Mouse (Mus musculus) thymus, adult 2 months (tissue): ENCODE data around the gene Dusp7. TPM values are rescaled to one million over a fixed set of nuclear protein-coding genes. Genes with fewer than 3 reads are reported as not detected.

ENCODE experiments used
- DNase-seq: peaks from one replicate; pipeline ENCODE4 v3.0.0; 2021
- H3K27ac ChIP-seq: fragments of 200-500 bp; 2 replicates; pipeline ENCODE4 v1.5.1; 2012; ENCODE audit warnings: low read length, control low read depth; ENCODE audit not compliant: control insufficient read depth, insufficient read depth
- H3K27me3 ChIP-seq: fragments of 200-500 bp; 2 replicates; pipeline ENCODE4 v1.6.1; 2012; ENCODE audit warnings: mild to moderate bottlenecking, low read length, moderate library complexity, mixed read lengths; ENCODE audit not compliant: control insufficient read depth, insufficient read depth
- H3K36me3 ChIP-seq: fragments of 200-500 bp; 2 replicates; pipeline ENCODE4 v1.6.1; 2012; ENCODE audit warnings: mild to moderate bottlenecking, low read length, moderate library complexity; ENCODE audit not compliant: control insufficient read depth, insufficient read depth
- H3K4me1 ChIP-seq: fragments of 200-500 bp; replicated peaks from 2 replicates; pipeline ENCODE4 v1.6.1; 2012; ENCODE audit warnings: low read length; ENCODE audit not compliant: control insufficient read depth, insufficient read depth
- H3K4me3 ChIP-seq: fragments of 200-500 bp; 2 replicates; pipeline ENCODE4 v1.5.1; 2012; ENCODE audit warnings: mild to moderate bottlenecking, low read length, control low read depth, moderate library complexity; ENCODE audit not compliant: control insufficient read depth, insufficient read depth
- CTCF ChIP-seq: fragments of 200-500 bp; IDR thresholded peaks from 2 replicates; pipeline ENCODE4 v1.5.1; 2012; ENCODE audit warnings: mild to moderate bottlenecking, control low read depth, low read length, moderate library complexity, borderline replicate concordance; ENCODE audit not compliant: control insufficient read depth, poor library complexity, insufficient read depth; ENCODE audit errors: extremely low read depth
- POLR2A ChIP-seq: fragments of 200-500 bp; IDR thresholded peaks from 2 replicates; pipeline ENCODE4 v1.6.1; 2012; ENCODE audit warnings: mild to moderate bottlenecking, low read length, control low read depth, moderate library complexity; ENCODE audit not compliant: control insufficient read depth, poor library complexity, insufficient read depth; ENCODE audit errors: extremely low read depth
- WGBS: fragments of 180-500 bp; shearing (Covaris S2); methylation state at CpG from one replicate; pipeline ENCODE4 v1.1.7; 2018; 5-methylcytosine and 5-hydroxymethylcytosine counted together
- polyA plus RNA-seq: library from polyadenylated mRNA; depleted of rRNA; stranded (reverse); fragments of >200 nt; gene quantifications from 2 replicates; pipeline ENCODE4 v1.2.3, GENCODE M21; 2012

Dusp7 gene
- polyA plus RNA-seq, 1 experiment = 75.3 TPM

- no peaks in the 10 kb centered on the region for H3K27me3 ChIP-seq
- no peak overlapping the region for H3K27ac ChIP-seq
- WGBS = 65% methylated on average over 6 of the region's 6 CpGs
- no peak for DNase-seq
- H3K4me1 ChIP-seq = peaks cover 10% of the 10 kb centered on the region
- no peak for TF ChIP-seq POLR2A
- TF ChIP-seq CTCF = no peak
- no peaks in the 10 kb centered on the region for H3K36me3 ChIP-seq
- H3K4me3 ChIP-seq = no peak overlapping the region
Measured at GRCm38 (mm10) chr9:106411729-106412128, 43.3 kb downstream of the Dusp7 start.

GRCm38 (mm10) chr9:106412210-106412609 lies 43.8 kb downstream of the Dusp7 start:
- Histone ChIP-seq H3K36me3 (no peaks in the 10 kb centered on the region), H3K4me1 (peaks cover 10% of the 10 kb centered on the region), H3K27ac (no peak overlapping the region), H3K27me3 (no peaks in the 10 kb centered on the region), H3K4me3 (no peak overlapping the region)
- no peak for DNase-seq
- 93% methylated on average over 3 of the region's 3 CpGs for WGBS
- TF ChIP-seq POLR2A (no peak), CTCF (no peak)

GRCm38 (mm10) chr9:106413606-106414005 lies 45.2 kb downstream of the Dusp7 start:
- Histone ChIP-seq H3K36me3 (no peaks in the 10 kb centered on the region), H3K4me3 (no peak overlapping the region), H3K27ac (no peak overlapping the region), H3K4me1 (peaks cover 17% of the 10 kb centered on the region), H3K27me3 (no peaks in the 10 kb centered on the region)
- TF ChIP-seq CTCF = no peak
- TF ChIP-seq POLR2A = no peak
- DNase-seq = no peak
- 98% methylated on average over 5 of the region's 5 CpGs for WGBS

- no peak for TF ChIP-seq CTCF
- no peak for TF ChIP-seq POLR2A
- 96% methylated on average over 6 of the region's 6 CpGs for WGBS
- no peaks in the 10 kb centered on the region for H3K36me3 ChIP-seq
- no peaks in the 10 kb centered on the region for H3K27me3 ChIP-seq
- H3K4me1 ChIP-seq = peaks cover 7% of the 10 kb centered on the region
- no peak overlapping the region for H3K4me3 ChIP-seq
- no peak for DNase-seq
- no peak overlapping the region for H3K27ac ChIP-seq
Measured at GRCm38 (mm10) chr9:106416826-106417225, 48.4 kb downstream of the Dusp7 start.

GRCm38 (mm10) chr9:106417841-106418625 lies 49.6 kb downstream of the Dusp7 start:
- 21% methylated on average over 29 of the region's 29 CpGs for WGBS
- TF ChIP-seq POLR2A = 0 out of 2 replicates have a peak, but pooled peaks have one; percentile 31
- no peak for TF ChIP-seq CTCF
- Histone ChIP-seq H3K4me3 (no peak overlapping the region), H3K36me3 (no peaks in the 10 kb centered on the region), H3K27ac (no peak overlapping the region), H3K4me1 (peaks cover 7% of the 10 kb centered on the region), H3K27me3 (no peaks in the 10 kb centered on the region)
- DNase-seq = peak; percentile 47

GRCm38 (mm10) chr9:106420608-106421007 lies 52.2 kb downstream of the Dusp7 start:
- Histone ChIP-seq H3K4me3 (no peak overlapping the region), H3K36me3 (no peaks in the 10 kb centered on the region)
- 6% methylated on average over 2 of the region's 2 CpGs for WGBS

More at GRCm38 (mm10) chr9:106420608-106421007, 52.2 kb downstream of the Dusp7 start:
- H3K4me1 ChIP-seq = peaks cover 7% of the 10 kb centered on the region
- DNase-seq = no peak
- H3K27me3 ChIP-seq = no peaks in the 10 kb centered on the region
- no peak for TF ChIP-seq POLR2A
- TF ChIP-seq CTCF = no peak
- no peak overlapping the region for H3K27ac ChIP-seq
